Mouse (Mus musculus) inflammation-experienced regulatory T-cells, adult 6 months (primary cell): ENCODE measurements around the gene Gm13271. TPM values are rescaled to one million over a fixed set of nuclear protein-coding genes. Genes with fewer than 3 reads are reported as not detected.
"Not testable (repeated sequence)": the region's sequence is repeated elsewhere in the genome, so short reads cannot be mapped to it uniquely, and the experiment has no call there.

Experiments
- ATAC-seq: one replicate; pipeline ENCODE4 v1.8.0; 2017
- polyA plus RNA-seq, 3 experiments: library from polyadenylated mRNA; unstranded; fragments of 100-300 nt; shearing (Covaris generic); gene quantifications; one replicate each; pipeline ENCODE4 v1.2.1; 2017

Gm13271 gene
- polyA plus RNA-seq, 3 experiments from 2014 or later: not detected

DNA sequence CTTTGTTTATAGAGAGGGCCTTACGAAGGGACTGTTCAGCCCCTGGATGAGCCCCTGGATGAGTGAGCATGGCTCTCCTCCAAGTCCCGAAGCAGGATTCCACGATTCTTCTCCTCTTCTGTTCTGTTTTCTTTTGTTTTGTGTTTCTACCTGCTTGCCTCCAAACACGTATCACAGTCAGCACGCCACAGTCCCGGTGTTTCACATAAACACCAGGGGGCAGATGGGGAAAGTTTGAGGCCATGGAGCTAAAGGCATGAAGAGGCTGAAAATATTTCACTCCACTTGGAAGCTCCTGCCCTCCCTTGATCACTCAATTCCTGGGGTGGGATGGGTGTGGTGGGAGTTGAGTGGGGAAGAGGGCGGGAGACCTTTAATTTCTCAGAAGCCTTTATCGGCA is 7.1 kb downstream of the Gm13271 start:
- not testable (repeated sequence) for ATAC-seq

- not testable (repeated sequence) for ATAC-seq
These were observed 7.7 kb downstream of the Gm13271 start for GRCm38 (mm10) chr4:88762341-88762740.

- not testable (repeated sequence) for ATAC-seq
These were observed 8.8 kb downstream of the Gm13271 start for GRCm38 (mm10) chr4:88763384-88764018.

GRCm38 (mm10) chr4:88773534-88773933 is 18.9 kb downstream of the Gm13271 start, which contains the start of gene Gm13290:
Gene Gm13290, plus strand, starts transcription at chr4:88773834.
- not testable (repeated sequence) for ATAC-seq

- ATAC-seq: not testable (repeated sequence)
These were observed 22.0 kb downstream of the Gm13271 start, which contains the start of gene Gm13289 for GRCm38 (mm10) chr4:88776622-88777021. Gene Gm13289, plus strand, starts transcription at chr4:88776922.

DNA sequence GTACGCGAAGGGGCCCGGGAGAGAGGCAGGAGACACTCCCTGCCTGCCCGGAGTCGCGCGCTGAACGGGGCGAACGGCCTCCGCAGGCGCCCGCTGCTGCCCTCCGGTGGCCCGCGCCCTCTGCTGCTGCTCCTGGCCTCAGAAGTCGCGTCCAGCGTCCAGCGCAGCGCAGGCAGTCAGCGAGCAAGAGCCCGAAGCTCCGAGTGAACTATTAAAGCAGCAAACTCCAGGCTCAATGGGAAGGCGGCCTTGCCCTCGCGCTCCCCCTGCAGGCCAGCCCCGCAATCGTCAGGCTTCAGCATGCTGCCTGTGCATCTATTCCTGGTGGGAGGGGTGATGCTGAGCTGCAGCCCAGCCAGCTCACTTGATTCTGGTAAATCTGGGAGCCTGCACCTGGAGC is 24.9 kb downstream of the Gm13271 start, which contains the start of gene Gm13272:
Gene Gm13272 (plus strand): TSS at position 301 of the 400 bp plus-strand sequence.
- not testable (repeated sequence) for ATAC-seq

- ATAC-seq: not testable (repeated sequence)
These were observed 25.7 kb downstream of the Gm13271 start for GRCm38 (mm10) chr4:88780320-88780719.

GRCm38 (mm10) chr4:88781831-88782230 is 27.2 kb downstream of the Gm13271 start, which contains the start of gene Ifnz:
Gene Ifnz, plus strand, starts transcription at chr4:88782131.
- ATAC-seq: not testable (repeated sequence)

GRCm38 (mm10) chr4:88782335-88782734 is 27.7 kb downstream of the Gm13271 start:
- not testable (repeated sequence) for ATAC-seq

- not testable (repeated sequence) for ATAC-seq
These were observed 30.7 kb downstream of the Gm13271 start, which contains the start of gene Gm13276 for GRCm38 (mm10) chr4:88785409-88785808. Gene Gm13276, plus strand, starts transcription at chr4:88785709.

DNA sequence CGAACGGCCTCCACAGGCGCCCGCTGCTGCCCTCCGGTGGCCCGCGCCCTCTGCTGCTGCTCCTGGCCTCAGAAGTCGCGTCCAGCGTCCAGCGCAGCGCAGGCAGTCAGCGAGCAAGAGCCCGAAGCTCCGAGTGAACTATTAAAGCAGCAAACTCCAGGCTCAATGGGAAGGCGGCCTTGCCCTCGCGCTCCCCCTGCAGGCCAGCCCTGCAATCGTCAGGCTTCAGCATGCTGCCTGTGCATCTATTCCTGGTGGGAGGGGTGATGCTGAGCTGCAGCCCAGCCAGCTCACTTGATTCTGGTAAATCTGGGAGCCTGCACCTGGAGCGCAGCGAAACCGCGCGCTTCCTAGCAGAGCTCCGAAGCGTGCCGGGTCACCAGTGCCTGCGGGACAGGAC is 33.7 kb downstream of the Gm13271 start, which contains the start of gene Gm13277:
Gene Gm13277 (plus strand): TSS at position 231 of the 400 bp plus-strand sequence.
- not testable (repeated sequence) for ATAC-seq

DNA sequence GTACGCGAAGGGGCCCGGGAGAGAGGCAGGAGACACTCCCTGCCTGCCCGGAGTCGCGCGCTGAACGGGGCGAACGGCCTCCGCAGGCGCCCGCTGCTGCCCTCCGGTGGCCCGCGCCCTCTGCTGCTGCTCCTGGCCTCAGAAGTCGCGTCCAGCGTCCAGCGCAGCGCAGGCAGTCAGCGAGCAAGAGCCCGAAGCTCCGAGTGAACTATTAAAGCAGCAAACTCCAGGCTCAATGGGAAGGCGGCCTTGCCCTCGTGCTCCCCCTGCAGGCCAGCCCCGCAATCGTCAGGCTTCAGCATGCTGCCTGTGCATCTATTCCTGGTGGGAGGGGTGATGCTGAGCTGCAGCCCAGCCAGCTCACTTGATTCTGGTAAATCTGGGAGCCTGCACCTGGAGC is 36.6 kb downstream of the Gm13271 start, which contains the start of gene Gm13278:
Gene Gm13278 (plus strand): TSS at position 301 of the 400 bp plus-strand sequence.
- ATAC-seq: not testable (repeated sequence)

GRCm38 (mm10) chr4:88793936-88794675 is 39.4 kb downstream of the Gm13271 start, which contains the start of gene Gm13275:
Gene Gm13275, plus strand, starts transcription at chr4:88794487.
- ATAC-seq: not testable (repeated sequence)

DNA sequence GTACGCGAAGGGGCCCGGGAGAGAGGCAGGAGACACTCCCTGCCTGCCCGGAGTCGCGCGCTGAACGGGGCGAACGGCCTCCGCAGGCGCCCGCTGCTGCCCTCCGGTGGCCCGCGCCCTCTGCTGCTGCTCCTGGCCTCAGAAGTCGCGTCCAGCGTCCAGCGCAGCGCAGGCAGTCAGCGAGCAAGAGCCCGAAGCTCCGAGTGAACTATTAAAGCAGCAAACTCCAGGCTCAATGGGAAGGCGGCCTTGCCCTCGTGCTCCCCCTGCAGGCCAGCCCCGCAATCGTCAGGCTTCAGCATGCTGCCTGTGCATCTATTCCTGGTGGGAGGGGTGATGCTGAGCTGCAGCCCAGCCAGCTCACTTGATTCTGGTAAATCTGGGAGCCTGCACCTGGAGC is 42.4 kb downstream of the Gm13271 start, which contains the start of gene Gm13279:
Gene Gm13279 (plus strand): TSS at position 301 of the 400 bp plus-strand sequence.
- ATAC-seq: not testable (repeated sequence)

DNA sequence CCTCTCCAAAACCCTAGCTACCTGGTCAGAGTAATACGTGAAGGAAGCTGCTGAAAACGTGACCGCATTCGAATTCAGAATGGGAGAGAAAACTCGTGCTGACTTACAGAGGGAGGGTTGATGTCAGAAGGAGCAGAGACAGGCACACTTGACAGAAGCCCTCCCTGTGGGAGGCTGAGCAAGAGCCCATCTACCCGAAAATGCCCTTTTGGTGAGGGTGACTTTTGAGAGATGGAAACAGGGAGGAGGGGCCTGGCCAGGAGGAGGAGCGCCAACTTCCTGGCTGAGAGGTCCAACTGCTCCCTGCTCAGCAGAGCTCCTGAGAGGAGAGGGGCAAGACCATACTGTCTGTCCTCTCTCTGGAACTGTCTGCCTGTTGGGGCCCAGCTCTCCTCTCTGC is 44.7 kb downstream of the Gm13271 start, which contains the start of gene Gm13285:
Gene Gm13285 (plus strand): TSS at position 301 of the 400 bp plus-strand sequence.
- ATAC-seq: not testable (repeated sequence)

DNA sequence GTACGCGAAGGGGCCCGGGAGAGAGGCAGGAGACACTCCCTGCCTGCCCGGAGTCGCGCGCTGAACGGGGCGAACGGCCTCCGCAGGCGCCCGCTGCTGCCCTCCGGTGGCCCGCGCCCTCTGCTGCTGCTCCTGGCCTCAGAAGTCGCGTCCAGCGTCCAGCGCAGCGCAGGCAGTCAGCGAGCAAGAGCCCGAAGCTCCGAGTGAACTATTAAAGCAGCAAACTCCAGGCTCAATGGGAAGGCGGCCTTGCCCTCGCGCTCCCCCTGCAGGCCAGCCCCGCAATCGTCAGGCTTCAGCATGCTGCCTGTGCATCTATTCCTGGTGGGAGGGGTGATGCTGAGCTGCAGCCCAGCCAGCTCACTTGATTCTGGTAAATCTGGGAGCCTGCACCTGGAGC is 48.3 kb downstream of the Gm13271 start, which contains the start of gene Gm13287:
Gene Gm13287 (plus strand): TSS at position 301 of the 400 bp plus-strand sequence.
- not testable (repeated sequence) for ATAC-seq

Other genes with a start within 250 kb of the Gm13271 start
- not detected for gene Ifnb1, start 232.1 kb upstream of the Gm13271 start, polyA plus RNA-seq
- not detected for gene Ifna15, start 196.6 kb upstream of the Gm13271 start, polyA plus RNA-seq
- not detected for gene Ifna14, start 183.1 kb upstream of the Gm13271 start, polyA plus RNA-seq
- not detected for gene Ifna9, start 162.5 kb upstream of the Gm13271 start, polyA plus RNA-seq
- not detected for gene Ifna12, start 151.5 kb upstream of the Gm13271 start, polyA plus RNA-seq
- not detected for gene C87499, start 120.5 kb upstream of the Gm13271 start, polyA plus RNA-seq
- gene Ifna13, start 110.4 kb upstream of the Gm13271 start, polyA plus RNA-seq: not detected
- not detected for gene Ifna16, start 77.9 kb upstream of the Gm13271 start, polyA plus RNA-seq
- gene Ifna2, start 71.0 kb upstream of the Gm13271 start, polyA plus RNA-seq: not detected
- not detected for gene Ifnab, start 63.5 kb upstream of the Gm13271 start, polyA plus RNA-seq
- gene Gm26566, start 33.1 kb upstream of the Gm13271 start, polyA plus RNA-seq: not detected
- 10 to 100 TPM; 34.2 to 37.3 (median 35.5) TPM for gene Klhl9, start 32.4 kb upstream of the Gm13271 start, polyA plus RNA-seq
- not detected for gene Gm13283, start 5.3 kb downstream of the Gm13271 start, polyA plus RNA-seq
- gene Gm13290, start 19.0 kb downstream of the Gm13271 start, polyA plus RNA-seq: not detected
- gene Gm13289, start 22.1 kb downstream of the Gm13271 start, polyA plus RNA-seq: not detected
- not detected for gene Gm13272, start 25.0 kb downstream of the Gm13271 start, polyA plus RNA-seq
- gene Ifnz, start 27.3 kb downstream of the Gm13271 start, polyA plus RNA-seq: under 1 TPM in 1 of 3 experiments, not detected in 2; 0.58 TPM
- gene Gm13276, start 30.8 kb downstream of the Gm13271 start, polyA plus RNA-seq: not detected
- not detected for gene Gm13277, start 33.8 kb downstream of the Gm13271 start, polyA plus RNA-seq
- not detected for gene Gm13278, start 36.7 kb downstream of the Gm13271 start, polyA plus RNA-seq
- not detected for gene Gm13275, start 39.6 kb downstream of the Gm13271 start, polyA plus RNA-seq
- not detected for gene Gm13279, start 42.5 kb downstream of the Gm13271 start, polyA plus RNA-seq
- 1 to 10 TPM in 1 of 3 experiments, under 1 TPM in 1, not detected in 1; 0.39 to 1.6 TPM for gene Gm13285, start 44.8 kb downstream of the Gm13271 start, polyA plus RNA-seq
- not detected for gene Gm13287, start 48.4 kb downstream of the Gm13271 start, polyA plus RNA-seq
- gene Gm13288, start 50.7 kb downstream of the Gm13271 start, polyA plus RNA-seq: not detected
- not detected for gene Ifna7, start 61.4 kb downstream of the Gm13271 start, polyA plus RNA-seq
- gene Ifna11, start 65.1 kb downstream of the Gm13271 start, polyA plus RNA-seq: not detected
- not detected for gene Ifna6, start 72.5 kb downstream of the Gm13271 start, polyA plus RNA-seq
- not detected for gene Ifna5, start 80.7 kb downstream of the Gm13271 start, polyA plus RNA-seq
- under 1 TPM in 1 of 3 experiments, not detected in 2; 0.63 TPM for gene Ifna4, start 87.0 kb downstream of the Gm13271 start, polyA plus RNA-seq
- gene Ifna1, start 95.2 kb downstream of the Gm13271 start, polyA plus RNA-seq: not detected
- gene Ifne, start 125.3 kb downstream of the Gm13271 start, polyA plus RNA-seq: not detected